Mouse (Mus musculus): ENCODE data around the gene Sh3pxd2a.
A peak's percentile ranks its signal among the peaks of the same experiment; 100 is the strongest.

Sh3pxd2a gene

DNA sequence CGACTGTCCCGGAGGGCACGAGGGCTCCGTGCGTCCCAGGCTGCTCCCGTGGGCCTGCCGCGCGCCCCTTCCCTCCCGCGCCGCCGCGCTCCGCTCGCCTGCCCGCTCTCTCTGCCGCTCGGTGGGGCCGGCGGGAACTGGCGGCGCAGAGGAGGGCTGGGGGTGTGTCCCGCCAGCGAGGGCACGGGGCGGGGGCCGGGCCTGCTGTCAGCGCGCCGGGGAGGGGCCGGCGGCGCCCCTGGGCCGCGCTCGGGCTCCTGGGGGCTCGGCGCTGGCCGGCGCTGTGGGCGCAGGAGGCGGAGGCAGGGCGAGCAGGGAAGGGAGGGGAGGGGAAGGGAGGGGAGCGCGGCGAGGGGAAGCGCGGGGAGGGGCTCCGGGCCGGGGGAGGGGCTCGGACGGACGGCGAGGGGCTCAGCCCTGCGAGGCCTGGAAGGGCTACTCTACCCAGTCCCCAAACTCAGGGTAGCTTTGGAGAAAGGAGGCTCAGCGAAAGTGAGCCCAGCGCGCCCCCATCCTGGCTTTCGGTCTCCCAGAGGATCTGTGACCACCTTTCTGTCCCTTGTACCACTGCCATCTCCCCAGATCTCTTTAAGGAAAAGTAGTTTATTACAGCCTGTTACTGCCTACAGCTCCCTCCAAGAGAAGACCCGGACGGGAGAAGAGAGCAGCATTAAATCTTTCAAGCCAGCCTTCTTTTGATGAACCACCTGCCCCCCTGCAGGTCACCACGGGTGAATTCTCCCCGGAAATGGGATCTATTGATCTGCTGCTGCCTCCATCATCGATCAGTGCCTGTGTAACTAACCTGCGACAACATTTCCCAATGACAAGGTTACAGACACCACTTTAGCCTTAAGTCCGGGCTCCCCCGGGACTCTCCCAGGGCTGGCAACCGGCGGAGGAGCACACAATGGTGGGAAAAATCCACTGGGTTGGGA, at the start of gene Sh3pxd2a:
Sh3pxd2a (minus strand) TSS at position 98 of the 938 bp plus-strand sequence.
- no peak for DNase-seq (ENCODE audit: low spot score)

DNA sequence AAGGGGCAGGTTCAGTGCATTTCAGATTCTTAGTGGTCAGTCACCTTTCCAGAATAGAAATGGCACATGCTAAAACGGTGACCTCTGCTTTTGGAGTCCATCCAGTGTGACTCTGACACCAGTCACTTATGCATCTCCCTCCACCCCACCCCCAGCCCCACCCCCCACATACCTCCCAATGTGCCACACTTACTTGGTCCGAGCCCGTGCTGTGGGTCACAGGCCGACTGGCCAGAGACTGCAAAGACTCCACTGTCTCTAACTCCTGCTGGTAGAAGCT, 49.4 kb upstream of the Sh3pxd2a start:
- no peak for DNase-seq (ENCODE audit: low spot score)

DNA sequence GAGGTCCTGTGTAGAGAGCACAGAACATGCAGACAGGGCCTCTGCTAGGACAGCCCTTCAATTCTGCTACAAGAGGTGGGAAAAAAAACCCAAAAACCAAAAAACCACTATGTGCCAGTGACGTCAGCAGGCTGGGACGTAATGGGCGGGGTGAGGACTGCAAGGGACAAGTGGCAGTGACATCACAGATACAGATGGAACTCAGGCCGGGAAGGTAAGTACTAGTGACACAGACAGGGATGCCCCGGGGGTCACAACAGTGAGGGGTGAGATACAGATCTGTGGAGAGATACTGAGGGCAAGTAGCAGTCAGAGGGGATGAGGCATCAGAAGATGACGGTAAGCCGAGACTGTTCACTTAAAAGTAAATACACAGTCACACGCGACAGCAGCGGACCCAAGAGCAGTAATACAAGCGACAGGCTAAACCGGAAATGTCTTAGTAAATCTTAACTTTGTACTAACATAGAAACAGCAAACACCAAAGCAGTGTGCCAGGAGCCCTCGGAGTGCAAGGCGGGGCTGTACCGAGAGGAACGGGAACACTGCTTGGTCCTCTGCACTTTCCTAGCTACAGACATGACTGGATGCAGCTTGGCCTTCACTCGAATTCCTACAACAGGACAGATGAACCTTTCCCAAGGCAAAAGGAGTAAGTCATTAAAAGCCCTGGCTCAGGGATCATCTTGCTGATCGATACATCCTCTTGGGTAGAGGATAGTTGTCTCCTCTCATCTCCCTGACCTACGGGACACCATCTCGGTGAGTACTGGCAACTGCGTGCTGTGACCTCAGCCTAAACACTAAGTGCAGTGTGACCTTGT, 48.8 kb upstream of the Sh3pxd2a start:
- DNase-seq (ENCODE audit: low spot score), result no peak

DNA sequence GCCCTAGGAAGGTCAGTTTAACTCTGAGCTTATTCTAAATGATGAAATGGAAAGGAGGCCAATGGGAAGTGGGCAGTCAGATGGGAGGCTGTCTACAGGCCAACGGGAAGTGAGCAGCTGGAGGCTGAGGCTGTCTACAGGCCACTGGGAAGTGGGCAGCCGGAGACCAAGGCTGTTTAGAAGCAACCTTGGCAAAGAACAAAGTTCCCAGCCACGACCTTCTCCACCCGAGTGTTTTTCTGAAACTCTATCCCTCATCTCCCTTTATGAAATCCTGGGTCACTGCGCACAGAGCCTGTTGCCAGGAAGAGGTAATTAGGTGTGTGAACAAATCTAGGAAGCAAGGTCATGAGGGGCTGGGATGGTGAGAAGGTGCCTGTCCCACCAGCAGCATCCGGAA, 47.8 kb upstream of the Sh3pxd2a start:
- no peak for DNase-seq (ENCODE audit: low spot score)

DNA sequence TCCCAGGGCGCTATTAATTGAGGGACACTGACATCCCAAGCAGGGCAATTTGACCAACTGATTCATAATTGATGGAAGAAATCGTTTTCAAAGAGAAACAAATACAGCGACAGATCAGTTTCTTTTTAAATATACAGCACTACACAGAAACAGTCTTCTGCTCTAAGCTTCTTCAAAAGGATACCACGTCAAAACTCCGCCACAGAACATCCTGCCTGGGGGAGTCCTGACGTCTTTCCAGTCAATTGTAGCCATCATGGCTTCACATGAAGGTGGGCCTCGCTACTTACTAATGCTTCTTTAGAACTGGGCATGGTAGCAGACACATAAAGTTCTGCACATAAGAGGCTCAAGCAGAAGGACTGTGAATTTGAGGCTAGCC, 47.1 kb upstream of the Sh3pxd2a start:
- no peak for DNase-seq (ENCODE audit: low spot score)

DNA sequence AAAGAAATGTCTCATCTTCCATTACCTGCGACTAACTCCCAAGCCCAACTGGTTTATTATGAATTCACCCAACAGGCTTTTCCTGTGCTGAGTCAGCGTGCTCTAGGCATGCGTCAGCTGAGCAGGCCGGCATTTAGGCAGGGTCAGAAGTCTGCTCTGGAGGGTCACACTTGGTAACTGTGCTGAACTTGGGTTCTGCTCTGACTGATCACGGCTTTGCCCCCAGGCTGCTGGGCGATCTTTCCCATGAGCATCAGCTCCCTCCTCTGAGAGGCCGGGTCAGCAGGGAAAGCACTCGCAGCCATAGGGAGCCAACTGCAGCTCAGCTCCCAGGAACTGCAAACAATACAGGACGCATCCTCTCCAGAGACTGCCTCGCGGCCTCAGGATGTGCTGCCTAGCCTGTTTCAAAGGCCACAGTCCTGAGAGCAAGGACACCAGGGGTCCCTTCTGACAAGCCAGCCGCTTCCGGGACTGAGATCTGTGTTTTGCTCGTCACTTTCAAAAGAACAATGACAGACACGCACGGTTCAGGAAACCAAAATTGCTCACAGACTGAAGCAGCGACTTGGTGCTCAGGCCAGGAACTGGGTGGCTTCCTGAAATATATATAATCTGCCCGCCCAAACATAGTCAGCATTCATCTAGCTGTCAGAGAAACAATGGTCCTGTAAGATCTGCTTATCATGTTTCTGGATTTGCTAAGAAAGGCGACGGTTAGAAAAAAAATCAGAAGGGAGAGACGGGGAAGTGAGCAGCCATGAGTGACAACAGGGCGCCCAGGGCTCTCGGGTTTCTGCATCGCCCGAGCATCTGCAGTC, 46.5 kb upstream of the Sh3pxd2a start:
- no peak for DNase-seq (ENCODE audit: low spot score)

DNA sequence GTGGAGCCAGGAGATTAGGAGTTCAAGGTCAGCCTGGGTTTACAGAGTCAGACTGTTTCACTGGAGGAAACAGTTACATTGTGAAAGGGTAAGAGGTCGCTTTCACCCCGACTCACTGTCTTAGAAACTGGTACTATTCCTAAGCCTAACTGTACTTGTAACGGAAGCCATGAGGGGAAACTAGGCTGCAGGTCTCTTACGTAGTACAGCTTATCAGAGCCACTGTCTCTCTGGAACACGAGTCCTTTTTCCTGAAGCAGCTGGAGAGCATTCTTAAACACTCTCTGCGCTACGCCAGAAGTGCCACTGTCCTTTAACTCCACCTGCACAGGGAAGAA, 45.9 kb upstream of the Sh3pxd2a start:
- DNase-seq (ENCODE audit: low spot score), result no peak

DNA sequence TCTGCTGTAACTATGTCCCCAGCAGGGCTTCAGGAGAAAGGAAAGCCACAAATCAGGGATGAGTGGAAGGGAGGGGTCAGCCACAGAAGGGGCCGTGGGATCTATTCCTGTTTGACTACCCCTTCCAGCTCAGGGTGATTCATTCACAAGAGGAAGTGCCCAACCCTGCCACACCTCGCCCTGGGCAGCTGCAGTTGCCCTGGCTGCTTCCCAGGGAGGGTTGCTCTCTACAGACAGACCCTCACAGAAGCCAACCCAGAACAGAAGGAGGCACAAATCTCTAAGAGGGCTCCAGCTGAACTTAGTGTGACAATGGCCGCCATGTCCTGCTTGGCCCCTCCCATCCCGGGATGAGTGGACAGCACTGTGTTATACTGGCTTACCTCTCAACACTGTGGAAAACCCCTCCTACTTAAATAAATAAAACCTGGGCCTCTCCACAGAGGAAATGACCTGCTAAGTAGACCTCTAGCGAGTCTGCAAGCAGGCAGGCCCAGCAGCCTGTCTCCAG, 44.6 kb upstream of the Sh3pxd2a start:
- no peak for DNase-seq (ENCODE audit: low spot score)

DNA sequence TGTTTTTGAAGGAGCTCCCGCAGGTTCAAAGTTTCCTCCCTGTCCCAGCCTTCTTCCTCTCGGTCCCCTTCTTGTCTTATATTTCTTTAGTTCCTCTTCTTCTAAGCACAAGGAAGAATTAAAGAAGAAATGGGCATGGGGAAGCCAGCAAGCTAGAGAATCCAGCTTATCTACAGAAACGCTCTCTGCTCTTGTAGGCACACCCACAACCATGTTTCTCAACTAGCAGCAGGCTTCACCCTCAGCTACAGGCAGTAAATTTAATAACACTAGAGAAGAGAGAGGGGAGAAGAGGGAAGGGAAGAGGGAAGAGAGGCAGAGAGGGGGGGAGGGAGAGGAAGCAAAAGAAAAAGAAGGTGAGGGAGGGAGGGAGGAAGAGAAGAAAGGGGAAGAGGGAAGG, 44.0 kb upstream of the Sh3pxd2a start:
- DNase-seq (ENCODE audit: low spot score), result no peak

DNA sequence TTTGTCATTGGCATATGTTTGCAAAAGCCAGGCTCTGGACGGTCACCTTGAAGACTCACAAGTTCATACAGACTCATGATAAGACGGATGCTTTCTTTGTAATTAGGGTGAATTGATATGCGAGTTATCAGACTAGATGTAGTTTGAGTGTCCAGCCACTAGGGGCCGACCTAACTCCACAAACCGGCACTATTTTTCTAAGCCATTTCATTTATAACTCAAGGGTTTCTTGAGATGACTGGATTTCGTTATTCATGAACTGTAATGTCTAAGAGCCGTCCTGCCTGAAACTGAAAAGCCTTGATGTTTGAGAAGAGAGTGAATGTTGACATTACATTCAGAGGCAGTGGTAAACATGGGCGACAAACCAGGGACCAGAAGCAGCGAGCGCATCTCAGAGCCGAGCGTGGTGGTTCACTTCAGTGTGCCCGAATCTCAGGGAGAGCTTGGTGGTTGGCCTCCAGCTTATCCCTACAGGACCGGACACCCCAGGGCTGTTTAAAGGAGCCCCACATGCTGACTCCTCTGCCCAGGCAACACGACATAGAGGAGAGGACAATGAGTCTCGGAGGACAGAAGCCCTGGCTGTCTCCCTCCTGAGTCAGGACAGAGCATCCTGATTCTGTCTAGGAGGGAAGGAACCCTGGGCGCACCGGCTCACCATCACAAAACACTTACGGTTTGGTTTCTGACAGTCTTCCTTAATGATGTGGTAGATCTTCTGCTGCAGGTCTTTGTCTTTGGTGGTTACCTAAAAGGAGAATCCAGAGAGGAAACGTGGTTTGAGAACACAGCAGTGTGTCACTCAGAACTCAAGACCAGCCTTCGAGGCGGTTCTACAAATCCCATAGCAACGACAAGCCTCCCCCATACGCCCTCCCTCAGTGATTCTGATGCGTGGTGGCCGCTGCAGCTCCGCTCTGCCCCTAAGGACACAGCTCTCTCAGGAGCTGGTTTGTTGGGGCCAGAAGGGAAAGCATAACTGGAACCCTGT, 43.2 kb upstream of the Sh3pxd2a start:
- peak; percentile 59 for DNase-seq (ENCODE audit: low spot score)

DNA sequence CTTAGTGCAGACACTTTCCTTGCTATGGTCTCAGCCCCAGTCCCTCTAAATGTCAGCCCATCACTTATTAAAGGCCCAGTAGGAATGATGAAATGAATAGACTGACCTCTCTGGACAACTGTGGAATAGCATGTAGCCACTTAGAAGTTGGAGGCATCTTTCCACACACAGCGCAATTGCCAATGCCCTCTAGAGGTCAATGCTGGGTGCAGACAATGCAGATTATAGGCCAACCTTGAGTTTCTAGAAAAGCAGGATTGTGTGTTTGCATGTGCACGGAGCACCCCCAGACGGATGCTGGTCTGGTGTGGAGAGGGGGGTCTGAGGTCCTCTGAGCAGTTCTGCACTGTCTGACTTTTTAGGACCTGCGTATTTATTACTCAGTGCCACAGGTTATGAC, 39.4 kb upstream of the Sh3pxd2a start:
- peak; percentile 42 for DNase-seq (ENCODE audit: low spot score)

DNA sequence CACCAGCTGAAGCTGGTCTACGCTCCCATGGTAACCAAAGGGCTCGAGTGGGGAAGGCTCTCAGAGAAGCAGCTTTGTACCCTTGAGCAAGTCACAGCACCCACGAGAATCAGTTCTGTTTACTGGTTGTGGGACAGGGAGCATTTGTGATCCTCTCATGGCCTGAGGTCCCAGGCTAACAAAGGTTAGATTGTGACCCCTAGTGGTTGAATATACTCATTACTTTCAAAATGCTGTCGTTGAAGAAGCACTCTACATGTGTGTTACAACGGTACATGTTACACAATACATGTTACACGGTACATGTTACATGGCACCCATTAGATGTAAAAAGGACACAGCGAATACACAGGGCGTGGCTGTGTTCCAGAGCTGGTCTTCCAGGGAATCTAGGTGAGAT, 38.4 kb upstream of the Sh3pxd2a start:
- peak; percentile 52 for DNase-seq (ENCODE audit: low spot score)

DNA sequence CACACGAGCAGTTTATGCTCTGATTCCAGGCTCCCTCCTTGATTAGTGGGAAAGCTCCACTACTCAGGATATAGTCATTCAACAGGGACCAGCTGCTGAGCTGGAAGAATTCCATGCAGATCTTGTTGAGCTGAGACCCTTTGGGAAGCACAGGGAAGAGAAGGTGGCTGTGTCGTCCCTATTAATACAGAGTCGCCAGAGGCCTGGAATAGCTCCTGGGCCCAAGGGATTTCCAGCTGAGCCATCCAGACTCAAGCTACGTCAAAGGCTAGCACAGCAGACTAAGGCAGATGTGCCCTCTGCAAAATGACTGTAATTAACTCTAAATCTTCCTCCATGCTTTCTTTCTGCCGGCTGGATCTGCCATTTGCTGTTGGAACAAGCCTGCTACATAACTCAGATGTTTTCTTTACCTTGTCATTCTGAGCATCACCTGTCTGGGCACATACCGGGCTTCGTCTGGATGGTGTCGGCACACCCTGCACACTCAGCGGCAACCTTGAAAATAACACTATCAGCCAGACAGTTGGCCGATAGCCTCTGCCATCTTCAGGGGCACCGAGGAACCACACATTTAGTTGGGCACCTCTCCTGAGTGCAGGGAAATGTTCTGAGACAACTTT, 36.3 kb upstream of the Sh3pxd2a start:
- no peak for DNase-seq (ENCODE audit: low spot score)

DNA sequence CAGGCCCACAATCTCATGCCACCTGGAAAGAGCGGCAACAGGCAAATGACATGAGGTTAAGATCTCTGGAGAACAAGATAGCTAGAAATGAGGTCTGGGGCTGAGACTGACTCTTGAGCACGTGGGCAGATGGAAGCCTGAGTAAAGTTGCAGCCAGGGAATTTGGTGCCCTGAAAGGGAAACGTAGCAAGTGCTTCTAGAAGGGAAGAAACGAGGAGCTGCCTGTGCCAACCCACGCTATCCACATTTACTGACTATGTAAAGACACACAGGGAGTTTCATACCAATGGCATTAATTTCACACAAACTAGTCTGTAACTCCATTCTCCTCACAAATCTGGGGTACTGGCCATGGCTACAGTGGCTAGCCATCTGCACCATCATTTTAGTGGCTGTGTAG, 35.6 kb upstream of the Sh3pxd2a start:
- DNase-seq (ENCODE audit: low spot score), result no peak

DNA sequence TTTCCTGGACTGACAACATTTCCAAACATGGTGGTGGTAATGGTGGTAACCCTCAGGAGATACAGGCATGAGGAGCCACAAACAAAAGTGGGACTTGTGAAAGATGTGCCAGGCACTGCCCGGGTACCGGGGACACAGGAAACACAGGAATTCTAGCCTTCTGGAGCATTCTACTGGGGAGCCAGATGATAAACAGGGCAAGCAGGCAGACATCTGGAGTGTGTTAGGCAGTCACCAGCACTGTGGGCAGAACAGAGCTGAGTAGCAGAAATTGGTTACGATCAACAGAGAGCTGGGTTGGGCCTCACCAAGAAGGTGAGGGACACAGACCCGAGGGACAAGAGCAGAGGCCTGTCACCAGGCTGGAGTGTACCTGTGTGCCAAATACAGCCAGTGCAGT, 34.7 kb upstream of the Sh3pxd2a start:
- DNase-seq (ENCODE audit: low spot score), result no peak

DNA sequence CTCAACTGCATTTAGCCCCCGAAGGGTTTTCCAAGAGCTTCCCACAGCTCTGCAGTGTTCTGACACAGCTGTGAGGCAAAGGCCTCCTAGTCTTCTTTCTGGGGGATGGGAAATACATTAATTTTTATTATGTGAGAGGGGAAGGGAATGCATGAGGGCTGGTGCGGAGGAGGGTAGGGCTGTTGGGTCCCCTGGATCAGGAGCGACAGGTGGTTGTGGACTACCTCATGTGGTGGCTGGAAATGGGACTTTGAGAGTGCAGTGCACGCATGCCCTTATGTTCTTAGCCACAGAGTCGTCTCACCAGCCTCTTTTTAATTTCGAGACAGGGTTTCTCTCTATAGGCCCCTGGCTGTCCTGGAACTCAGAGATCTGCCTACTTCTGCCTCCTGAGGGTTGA, 33.5 kb upstream of the Sh3pxd2a start:
- DNase-seq (ENCODE audit: low spot score), result no peak

DNA sequence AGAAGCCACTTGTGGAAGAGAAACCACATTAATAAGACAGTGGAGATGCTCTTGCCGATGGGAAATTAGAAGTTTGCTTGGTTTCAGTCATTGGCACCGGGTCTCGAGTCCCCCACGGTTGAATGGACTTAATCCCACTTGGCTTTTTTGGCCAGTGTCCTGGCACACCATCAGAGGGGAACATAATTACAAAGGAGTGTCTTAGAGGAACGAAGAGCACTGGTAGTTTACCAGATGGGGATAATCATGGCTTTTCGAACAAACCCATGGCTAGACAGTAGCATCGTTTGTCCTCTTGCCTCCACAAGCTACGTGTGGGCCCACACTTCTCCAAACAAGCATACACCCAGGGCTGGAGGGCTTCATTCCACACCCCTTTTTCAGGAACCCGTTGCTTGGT, 33.1 kb upstream of the Sh3pxd2a start:
- DNase-seq (ENCODE audit: low spot score), result no peak

DNA sequence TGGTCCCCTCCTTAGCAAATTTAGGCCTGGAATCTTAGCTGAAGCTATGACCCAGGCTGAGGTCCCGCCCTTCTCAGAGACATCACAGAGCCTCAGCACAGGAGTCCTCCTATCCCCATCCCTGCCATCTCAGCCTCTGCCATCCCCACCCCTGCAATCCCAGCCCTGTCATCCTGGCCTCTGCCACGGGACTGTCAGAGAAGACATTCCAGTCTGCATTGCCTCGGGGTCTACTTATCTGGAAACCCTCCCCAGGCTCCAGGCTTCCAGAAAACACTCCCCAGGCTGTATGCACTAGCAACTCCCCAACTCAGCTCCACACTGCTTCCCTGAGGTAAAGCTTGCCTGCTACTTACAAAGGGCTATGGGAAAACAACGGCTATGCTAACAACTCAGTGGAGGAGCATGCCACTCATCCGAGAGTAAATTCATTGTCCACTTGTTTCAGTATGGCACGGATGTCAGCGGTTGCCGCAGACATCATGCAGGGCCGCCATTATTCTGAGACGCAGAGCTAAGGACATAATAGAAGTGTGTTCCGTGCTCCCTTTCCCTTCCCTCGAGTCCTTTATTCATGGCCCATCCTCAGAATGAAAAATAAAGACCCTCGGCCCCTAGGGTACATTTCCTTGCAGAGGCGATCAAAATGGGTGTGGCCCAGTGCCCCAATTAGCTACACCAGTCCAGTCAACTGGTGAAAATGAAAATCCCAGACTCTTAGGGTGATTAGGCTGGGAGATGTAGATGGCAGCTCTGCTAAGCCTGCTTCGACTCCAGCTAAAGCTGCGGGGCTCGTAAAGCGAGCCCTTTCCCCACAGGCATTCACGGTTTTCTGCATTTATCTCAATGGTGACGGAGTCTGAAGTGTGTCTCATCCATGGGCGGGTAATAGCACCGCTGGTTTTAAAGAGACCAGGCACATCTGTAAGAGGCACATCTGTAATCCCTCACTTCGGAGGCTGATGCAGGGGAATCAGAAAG, 29.1 kb upstream of the Sh3pxd2a start:
- no peak for DNase-seq (ENCODE audit: low spot score)

DNA sequence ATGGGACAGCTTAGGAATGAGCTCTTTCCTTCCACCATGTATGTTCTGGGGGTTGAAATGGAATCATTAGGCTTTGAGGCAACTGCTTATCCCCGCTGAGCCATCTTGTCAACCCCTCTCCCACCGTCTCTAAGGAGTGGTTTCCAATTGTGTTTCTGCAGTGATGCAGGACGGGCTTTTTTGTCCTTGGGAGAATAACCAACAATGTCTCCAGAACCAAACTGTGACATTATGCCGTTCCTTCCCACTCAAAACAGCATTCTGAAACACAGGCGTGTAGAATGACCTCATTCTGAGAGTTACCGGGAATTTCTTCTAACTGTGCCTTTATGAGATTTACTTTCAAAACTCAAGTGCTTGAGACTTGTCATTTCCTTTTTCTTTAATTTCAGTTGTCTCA, 28.2 kb upstream of the Sh3pxd2a start:
- DNase-seq (ENCODE audit: low spot score), result no peak

DNA sequence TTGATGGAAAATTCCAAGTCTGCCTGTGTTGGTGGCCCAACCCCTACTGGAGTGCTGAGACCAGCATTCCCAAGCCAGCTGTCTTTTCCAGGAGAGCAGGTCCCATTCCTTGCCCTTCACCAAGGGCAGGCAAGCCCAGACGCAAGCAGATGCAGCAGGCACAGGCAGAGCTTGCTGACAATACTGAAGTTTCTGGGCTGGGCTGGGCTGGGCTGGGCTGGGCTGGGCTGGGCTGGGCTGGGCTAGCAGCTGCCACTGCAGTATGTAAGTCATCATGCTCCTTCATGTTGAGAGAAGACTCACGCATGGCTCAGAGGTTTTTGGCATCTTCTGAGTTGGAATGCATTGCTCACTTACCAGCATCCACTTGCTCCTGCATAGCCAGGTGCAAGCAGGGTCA, 27.7 kb upstream of the Sh3pxd2a start:
- no peak for DNase-seq (ENCODE audit: low spot score)

All from c-Kit-positive CD71-positive TER-119-positive erythroid progenitor cells, embryonic 14.5 days (primary cell).